Mouse (Mus musculus): Measurements from ENCODE around the gene Tex2.

Tex2 gene

GRCm38 (mm10) chr11:106550398-106550797 lies 62.8 kb downstream of the Tex2 start:
- no peak for DNase-seq (ENCODE audit: inconsistent age in 2 of 2, low spot score in 1 of 2)

GRCm38 (mm10) chr11:106546081-106546480 lies 67.1 kb downstream of the Tex2 start:
- no peak for DNase-seq (ENCODE audit: inconsistent age in 2 of 2, low spot score in 1 of 2)

GRCm38 (mm10) chr11:106544916-106545315 lies 68.3 kb downstream of the Tex2 start:
- DNase-seq (ENCODE audit: inconsistent age in 2 of 2, low spot score in 1 of 2), result no peak

- DNase-seq (ENCODE audit: inconsistent age in 2 of 2, low spot score in 1 of 2), result no peak
Measured at GRCm38 (mm10) chr11:106544133-106544532, 69.1 kb downstream of the Tex2 start.

- DNase-seq (ENCODE audit: inconsistent age in 2 of 2, low spot score in 1 of 2), result no peak
Measured at GRCm38 (mm10) chr11:106543006-106543405, 70.2 kb downstream of the Tex2 start.

GRCm38 (mm10) chr11:106542385-106542784 lies 70.8 kb downstream of the Tex2 start:
- DNase-seq (ENCODE audit: inconsistent age in 2 of 2, low spot score in 1 of 2), result no peak

- no peak for DNase-seq (ENCODE audit: inconsistent age in 2 of 2, low spot score in 1 of 2)
Measured at GRCm38 (mm10) chr11:106540506-106541268, 72.5 kb downstream of the Tex2 start.

GRCm38 (mm10) chr11:106536253-106536912 lies 76.8 kb downstream of the Tex2 start:
- DNase-seq (ENCODE audit: inconsistent age in 2 of 2, low spot score in 1 of 2), result no peak

GRCm38 (mm10) chr11:106535660-106536252 lies 77.5 kb downstream of the Tex2 start:
- no peak for DNase-seq (ENCODE audit: inconsistent age in 2 of 2, low spot score in 1 of 2)

- DNase-seq (ENCODE audit: inconsistent age in 2 of 2, low spot score in 1 of 2), result no peak
Measured at GRCm38 (mm10) chr11:106532248-106532790, 80.9 kb downstream of the Tex2 start.

GRCm38 (mm10) chr11:106529786-106530185 lies 83.4 kb downstream of the Tex2 start:
- DNase-seq (ENCODE audit: inconsistent age in 2 of 2, low spot score in 1 of 2), result no peak

GRCm38 (mm10) chr11:106529113-106529512 lies 84.1 kb downstream of the Tex2 start:
- no peak for DNase-seq (ENCODE audit: inconsistent age in 2 of 2, low spot score in 1 of 2)

- no peak for DNase-seq (ENCODE audit: inconsistent age in 2 of 2, low spot score in 1 of 2)
Measured at GRCm38 (mm10) chr11:106527926-106528325, 85.3 kb downstream of the Tex2 start.

- no peak for DNase-seq (ENCODE audit: inconsistent age in 2 of 2, low spot score in 1 of 2)
Measured at GRCm38 (mm10) chr11:106527147-106527821, 85.9 kb downstream of the Tex2 start.

- DNase-seq (ENCODE audit: inconsistent age in 2 of 2, low spot score in 1 of 2), result no peak
Measured at GRCm38 (mm10) chr11:106522538-106522937, 90.7 kb downstream of the Tex2 start.

- no peak for DNase-seq (ENCODE audit: inconsistent age in 2 of 2, low spot score in 1 of 2)
Measured at GRCm38 (mm10) chr11:106521612-106522011, 91.6 kb downstream of the Tex2 start.

GRCm38 (mm10) chr11:106520404-106520803 lies 92.8 kb downstream of the Tex2 start:
- DNase-seq (ENCODE audit: inconsistent age in 2 of 2, low spot score in 1 of 2), result no peak

- DNase-seq (ENCODE audit: inconsistent age in 2 of 2, low spot score in 1 of 2), result no peak
Measured at GRCm38 (mm10) chr11:106519519-106519918, 93.7 kb downstream of the Tex2 start.

GRCm38 (mm10) chr11:106518391-106518790 lies 94.8 kb downstream of the Tex2 start:
- no peak for DNase-seq (ENCODE audit: inconsistent age in 2 of 2, low spot score in 1 of 2)

GRCm38 (mm10) chr11:106515079-106515745 lies 98.0 kb downstream of the Tex2 start:
- peak in 1 of 2 experiments; percentile 41 for DNase-seq (ENCODE audit: inconsistent age in 2 of 2, low spot score in 1 of 2)

- peak; percentile 49 to 81 for DNase-seq (ENCODE audit: inconsistent age in 2 of 2, low spot score in 1 of 2)
Measured at GRCm38 (mm10) chr11:106514446-106514845, 98.8 kb downstream of the Tex2 start.
